ENCODE assay signal across 18 mouse cellular contexts in genomic region chr9:21889229-21889628, GRCm38 (mm10). TPM values are rescaled to one million over a fixed set of nuclear protein-coding genes. Genes with fewer than 3 reads are reported as not detected.
A peak's percentile ranks its signal among the peaks of the same experiment; 100 is the strongest.
DNase-seq lines count a peak whose midpoint lies in the region; ATAC-seq and TF ChIP-seq lines count a peak whose summit lies in the region.
"Had no signal": no experiment of that assay in that cellular context is flagged by ENCODE, and none has a peak within 500 bp of the region (broad histone marks: within the 10 kb centered on the region; RNA-seq: fewer than 3 reads in every experiment).

No protein-coding gene starts in this region.

- ATAC-seq in hindbrain, postnatal 0 days, result no peak
- 0 out of 2 replicates have a peak, but pooled peaks have one; percentile 47 for ATAC-seq in common myeloid progenitor, adult 5-6 weeks (replicated peaks; ENCODE audit: low read depth, poor library complexity, severe bottlenecking)
- ATAC-seq in forebrain, postnatal 0 days, result no peak
- ATAC-seq: forebrain, embryonic 15.5 days; midbrain, embryonic 16.5 days had no signal

- DNase-seq in hindbrain, postnatal 0 days (ENCODE audit: low spot score), result no peak
- no peak for DNase-seq in hindbrain, embryonic 10.5 days (ENCODE audit: low spot score)
- DNase-seq in lung, adult 2 months, result no peak
- DNase-seq in lung, postnatal 4 days, result no peak
- peak; percentile 27 for DNase-seq in splenic B cell, adult 2 months (ENCODE audit: low read depth, low spot score)
- no peak for DNase-seq in forebrain, postnatal 0 days
- no peak for DNase-seq in left cerebral cortex, adult 11 months (ENCODE audit: low spot score)
- DNase-seq: cerebellum, adult 2 months; embryo, embryonic 11 days; heart, postnatal 36 days; kidney, postnatal 14 days; right cerebral cortex, postnatal 25 days; thymus, adult 2 months had no signal

- no peak overlapping the region for H3K27ac ChIP-seq in hindbrain, postnatal 0 days
- no peak overlapping the region for H3K27ac ChIP-seq in hindbrain, embryonic 10.5 days
- no peak overlapping the region for H3K27ac ChIP-seq in forebrain, postnatal 0 days (ENCODE audit: low read depth, low read length)
- H3K27ac ChIP-seq: forebrain, embryonic 15.5 days; liver, embryonic 15.5 days; macrophage had no signal

- no peak for TF ChIP-seq POLR2A in lung, adult 2 months (IDR thresholded peaks at IDR 0.05; ENCODE audit: borderline replicate concordance, extremely low read depth, low read depth, low read length)

- no peak overlapping the region for H3K4me2 ChIP-seq in hindbrain, postnatal 0 days (ENCODE audit: low read depth, low read length)
- H3K4me2 ChIP-seq in forebrain, postnatal 0 days (ENCODE audit: low read depth), result no peak overlapping the region
- H3K4me2 ChIP-seq: forebrain, embryonic 15.5 days; liver, embryonic 15.5 days had no signal

- 57% methylated on average over 3 of the region's 3 CpGs for WGBS in hindbrain, postnatal 0 days
- WGBS in hindbrain, embryonic 10.5 days, result 62% methylated on average over 3 of the region's 3 CpGs
- WGBS in lung, adult 2 months, result 60% methylated on average over 3 of the region's 3 CpGs
- 75% methylated on average over 3 of the region's 3 CpGs for WGBS in forebrain, postnatal 0 days

- no peaks in the 10 kb centered on the region for H3K27me3 ChIP-seq in hindbrain, postnatal 0 days (ENCODE audit: insufficient read depth, low read length)
- no peaks in the 10 kb centered on the region for H3K27me3 ChIP-seq in hindbrain, embryonic 10.5 days (ENCODE audit: insufficient read depth, poor library complexity, severe bottlenecking)
- H3K27me3 ChIP-seq in splenic B cell, adult 2 months (ENCODE audit: control insufficient read depth, insufficient read depth, low read length, poor library complexity, severe bottlenecking), result no peaks in the 10 kb centered on the region
- H3K27me3 ChIP-seq in forebrain, postnatal 0 days (ENCODE audit: insufficient read depth, low read length), result no peaks in the 10 kb centered on the region
- H3K27me3 ChIP-seq: liver, embryonic 15.5 days had no signal

- no peaks in the 10 kb centered on the region for H3K36me3 ChIP-seq in hindbrain, postnatal 0 days (ENCODE audit: insufficient read depth, low read length)
- no peaks in the 10 kb centered on the region for H3K36me3 ChIP-seq in hindbrain, embryonic 10.5 days
- no peaks in the 10 kb centered on the region for H3K36me3 ChIP-seq in splenic B cell, adult 2 months (ENCODE audit: control insufficient read depth, insufficient read depth, low read length, poor library complexity, severe bottlenecking)
- no peaks in the 10 kb centered on the region for H3K36me3 ChIP-seq in forebrain, postnatal 0 days (ENCODE audit: insufficient read depth)
- H3K36me3 ChIP-seq: forebrain, embryonic 15.5 days; liver, embryonic 15.5 days had no signal

- H3K9me3 ChIP-seq in hindbrain, postnatal 0 days (ENCODE audit: low read length), result no peaks in the 10 kb centered on the region
- H3K9me3 ChIP-seq in hindbrain, embryonic 10.5 days, result peaks cover 7% of the 10 kb centered on the region; the same call in 1 of the 2 replicates
- no peaks in the 10 kb centered on the region for H3K9me3 ChIP-seq in forebrain, postnatal 0 days (ENCODE audit: low read length)
- H3K9me3 ChIP-seq: forebrain, embryonic 15.5 days; liver, embryonic 15.5 days had no signal

- peak; percentile 3; the same call in 1 of the 2 replicates for TF ChIP-seq CTCF in hindbrain, postnatal 0 days (IDR thresholded peaks at IDR 0.05; ENCODE audit: low read depth)
- TF ChIP-seq CTCF in lung, adult 2 months (IDR thresholded peaks at IDR 0.05; ENCODE audit: insufficient read depth, low read length), result peak; percentile 60
- TF ChIP-seq CTCF in forebrain, postnatal 0 days (IDR thresholded peaks at IDR 0.05; ENCODE audit: low read depth), result no peak; the same call in 1 of the 2 replicates

- no peak overlapping the region for H3K9ac ChIP-seq in hindbrain, postnatal 0 days (replicated peaks; ENCODE audit: low read length)
- no peak overlapping the region for H3K9ac ChIP-seq in forebrain, postnatal 0 days
- H3K9ac ChIP-seq: forebrain, embryonic 15.5 days; liver, embryonic 15.5 days had no signal

- no peak overlapping the region for H3K4me3 ChIP-seq in hindbrain, postnatal 0 days (ENCODE audit: low read length)
- H3K4me3 ChIP-seq in hindbrain, embryonic 10.5 days, result no peak overlapping the region
- no peak overlapping the region for H3K4me3 ChIP-seq in lung, adult 2 months (replicated peaks; ENCODE audit: extremely low read depth, low read depth, low read length)
- H3K4me3 ChIP-seq in forebrain, postnatal 0 days (ENCODE audit: low read depth, low read length), result no peak overlapping the region
- H3K4me3 ChIP-seq: forebrain, embryonic 15.5 days; liver, embryonic 15.5 days had no signal

- no peaks in the 10 kb centered on the region for H3K4me1 ChIP-seq in hindbrain, postnatal 0 days (ENCODE audit: insufficient read depth, low read length)
- no peaks in the 10 kb centered on the region for H3K4me1 ChIP-seq in hindbrain, embryonic 10.5 days (replicated peaks)
- no peaks in the 10 kb centered on the region for H3K4me1 ChIP-seq in lung, adult 2 months (ENCODE audit: control insufficient read depth, insufficient read depth, low read length)
- H3K4me1 ChIP-seq in forebrain, postnatal 0 days (ENCODE audit: insufficient read depth), result no peaks in the 10 kb centered on the region
- H3K4me1 ChIP-seq: forebrain, embryonic 15.5 days; liver, embryonic 15.5 days had no signal

RNA-seq across cellular contexts. Expression of gene Rab3d, which starts 28.8 kb away (rescaled TPM):
- total RNA-seq in hindbrain, postnatal 0 days (2014; rRNA removed), result 23.1 and 28.6 TPM in 2 replicates
- 20.3 and 21.6 TPM in 2 replicates for polyA plus RNA-seq in hindbrain, postnatal 0 days (2015; fragmentation: Nextera tagmentation; extraction: Ambion mirVana)
- polyA plus RNA-seq in hindbrain, embryonic 10.5 days (2016; fragmentation: Nextera tagmentation; extraction: Ambion mirVana), result 8.9 and 10.9 TPM in 2 replicates
- polyA plus RNA-seq in lung, adult 2 months (2012; rRNA removed), result 83.6 and 104 TPM in 2 replicates
- total RNA-seq in common myeloid progenitor, adult 5-6 weeks (2017), result 12.5 and 17.1 TPM in 2 replicates
- total RNA-seq in forebrain, postnatal 0 days (2014; rRNA removed), result 23.7 and 26.7 TPM in 2 replicates
- polyA plus RNA-seq in forebrain, postnatal 0 days (2015; fragmentation: Nextera tagmentation; extraction: Ambion mirVana), result 23.0 and 28.7 TPM in 2 replicates

RNA-seq across cellular contexts. Expression of gene Dock6, which starts 36.8 kb away (rescaled TPM):
- total RNA-seq in hindbrain, postnatal 0 days (2014; rRNA removed), result 15.6 and 20.6 TPM in 2 replicates
- polyA plus RNA-seq in hindbrain, postnatal 0 days (2015; fragmentation: Nextera tagmentation; extraction: Ambion mirVana), result 11.5 and 11.7 TPM in 2 replicates
- polyA plus RNA-seq in hindbrain, embryonic 10.5 days (2016; fragmentation: Nextera tagmentation; extraction: Ambion mirVana), result 23.7 and 24.1 TPM in 2 replicates
- 262 and 278 TPM in 2 replicates for polyA plus RNA-seq in lung, adult 2 months (2012; rRNA removed)
- total RNA-seq in common myeloid progenitor, adult 5-6 weeks (2017), result 1.8 and 2.7 TPM in 2 replicates
- 6.0 and 15.2 TPM in 2 replicates for total RNA-seq in forebrain, postnatal 0 days (2014; rRNA removed)
- polyA plus RNA-seq in forebrain, postnatal 0 days (2015; fragmentation: Nextera tagmentation; extraction: Ambion mirVana), result 5.7 and 8.3 TPM in 2 replicates

RNA-seq across cellular contexts. Expression of gene Ccdc159, which starts 38.0 kb away (rescaled TPM):
- total RNA-seq in hindbrain, postnatal 0 days (2014; rRNA removed), result 6.0 and 8.4 TPM in 2 replicates
- 3.9 and 4.0 TPM in 2 replicates for polyA plus RNA-seq in hindbrain, postnatal 0 days (2015; fragmentation: Nextera tagmentation; extraction: Ambion mirVana)
- polyA plus RNA-seq in hindbrain, embryonic 10.5 days (2016; fragmentation: Nextera tagmentation; extraction: Ambion mirVana), result 4.2 and 5.1 TPM in 2 replicates
- 6.3 and 7.6 TPM in 2 replicates for polyA plus RNA-seq in lung, adult 2 months (2012; rRNA removed)
- total RNA-seq in common myeloid progenitor, adult 5-6 weeks (2017), result not detected in 2 replicates
- 8.6 and 13.6 TPM in 2 replicates for total RNA-seq in forebrain, postnatal 0 days (2014; rRNA removed)
- polyA plus RNA-seq in forebrain, postnatal 0 days (2015; fragmentation: Nextera tagmentation; extraction: Ambion mirVana), result 3.5 and 4.1 TPM in 2 replicates

RNA-seq across cellular contexts. Expression of gene Tmem205, which starts 38.1 kb away (rescaled TPM):
- 34.9 and 52.0 TPM in 2 replicates for total RNA-seq in hindbrain, postnatal 0 days (2014; rRNA removed)
- 56.2 and 56.3 TPM in 2 replicates for polyA plus RNA-seq in hindbrain, postnatal 0 days (2015; fragmentation: Nextera tagmentation; extraction: Ambion mirVana)
- 39.1 and 46.1 TPM in 2 replicates for polyA plus RNA-seq in hindbrain, embryonic 10.5 days (2016; fragmentation: Nextera tagmentation; extraction: Ambion mirVana)
- 190 and 194 TPM in 2 replicates for polyA plus RNA-seq in lung, adult 2 months (2012; rRNA removed)
- total RNA-seq in common myeloid progenitor, adult 5-6 weeks (2017), result 12.1 and 14.1 TPM in 2 replicates
- total RNA-seq in forebrain, postnatal 0 days (2014; rRNA removed), result 42.0 and 47.1 TPM in 2 replicates
- polyA plus RNA-seq in forebrain, postnatal 0 days (2015; fragmentation: Nextera tagmentation; extraction: Ambion mirVana), result 52.8 and 65.9 TPM in 2 replicates

RNA-seq across cellular contexts. Expression of gene Plppr2, which starts 47.6 kb away (rescaled TPM):
- total RNA-seq in hindbrain, postnatal 0 days (2014; rRNA removed), result 147 and 151 TPM in 2 replicates
- 85.6 and 95.2 TPM in 2 replicates for polyA plus RNA-seq in hindbrain, postnatal 0 days (2015; fragmentation: Nextera tagmentation; extraction: Ambion mirVana)
- polyA plus RNA-seq in hindbrain, embryonic 10.5 days (2016; fragmentation: Nextera tagmentation; extraction: Ambion mirVana), result 15.6 and 30.6 TPM in 2 replicates
- polyA plus RNA-seq in lung, adult 2 months (2012; rRNA removed), result 15.6 and 19.2 TPM in 2 replicates
- total RNA-seq in common myeloid progenitor, adult 5-6 weeks (2017), result 0.09 TPM in 1 of 2 replicates, not detected in the other
- 97.9 and 108 TPM in 2 replicates for total RNA-seq in forebrain, postnatal 0 days (2014; rRNA removed)
- 122 and 144 TPM in 2 replicates for polyA plus RNA-seq in forebrain, postnatal 0 days (2015; fragmentation: Nextera tagmentation; extraction: Ambion mirVana)

Comparison
In these comparisons a context has a peak if more than half of its experiments do, and no peak if none do; other contexts are left out.
1. RNA of gene Dock6, which starts 36.8 kb away (polyA plus RNA-seq): 262 to 278 TPM in lung, adult 2 months; 23.7 to 24.1 TPM in hindbrain, embryonic 10.5 days, 11.5 to 11.7 TPM in hindbrain, postnatal 0 days and 5.7 to 8.3 TPM in forebrain, postnatal 0 days; every median in the first group is over 10 times any median in the second.